Mouse (Mus musculus) lung, embryonic 14.5 days (tissue): ENCODE data around the gene Cd24a. TPM values are rescaled to one million over a fixed set of nuclear protein-coding genes. Genes with fewer than 3 reads are reported as not detected.
A peak's percentile ranks its signal among the peaks of the same experiment; 100 is the strongest.

Experiments
- ATAC-seq: fragments of 200-750 bp; cut with Nextera tagmentation; 2 replicates; pipeline ENCODE4 v1.8.0; 2017; ENCODE audit warnings: mild to moderate bottlenecking, moderate TSS enrichment, moderate library complexity; ENCODE audit not compliant: insufficient read depth
- DNase-seq: peaks from one replicate; pipeline ENCODE4 v3.0.0-alpha.2; 2015
- H3K27ac ChIP-seq: fragments of 300-500 bp; sonication (generic); 2 replicates; pipeline ENCODE4 v1.5.1; 2014; ENCODE audit warnings: low read depth, mild to moderate bottlenecking, moderate library complexity
- H3K27me3 ChIP-seq: fragments of 300-500 bp; sonication (generic); 2 replicates; pipeline ENCODE4 v1.6.1; 2014; ENCODE audit warnings: low read length, control low read depth; ENCODE audit not compliant: insufficient read depth
- H3K36me3 ChIP-seq: fragments of 300-500 bp; sonication (generic); 2 replicates; pipeline ENCODE4 v1.6.1; 2014; ENCODE audit warnings: control low read depth; ENCODE audit not compliant: insufficient read depth
- H3K4me1 ChIP-seq: fragments of 300-500 bp; sonication (generic); 2 replicates; pipeline ENCODE4 v1.6.1; 2014; ENCODE audit warnings: antibody characterized with exemption, control low read depth; ENCODE audit not compliant: insufficient read depth
- H3K4me2 ChIP-seq: fragments of 300-500 bp; sonication (generic); 2 replicates; pipeline ENCODE4 v1.6.1; 2014; ENCODE audit warnings: mild to moderate bottlenecking
- H3K4me3 ChIP-seq: fragments of 300-500 bp; sonication (generic); 2 replicates; pipeline ENCODE4 v1.5.1; 2014; ENCODE audit warnings: low read depth, low read length
- H3K9ac ChIP-seq: fragments of 300-500 bp; sonication (generic); 2 replicates; pipeline ENCODE4 v1.6.1; 2014
- H3K9me3 ChIP-seq: fragments of 300-500 bp; sonication (generic); 2 replicates; pipeline ENCODE4 v1.6.1; 2016; ENCODE audit warnings: low read depth, low read length, control low read depth
- CTCF ChIP-seq: IDR thresholded peaks from 2 replicates; pipeline ENCODE4 v1.5.1; 2016; ENCODE audit warnings: antibody characterized with exemption, low read depth
- WGBS: fragments of 180-500 bp; shearing (Covaris S2); extraction: QIAGEN DNeasy Blood & Tissue Kit; methylation state at CpG from one replicate; pipeline ENCODE4 v1.1.7; 2014; 5-methylcytosine and 5-hydroxymethylcytosine counted together
- polyA plus RNA-seq: library from polyadenylated mRNA; unstranded; fragments of >200 nt; fragmentation: Nextera tagmentation; extraction: Ambion mirVana; gene quantifications from 2 replicates; pipeline ENCODE4 v1.2.1, GENCODE M21; 2014

Cd24a gene
- polyA plus RNA-seq, 1 experiment from 2014 or later, result 262 TPM

- no peaks in the 10 kb centered on the region for H3K4me1 ChIP-seq
- H3K9me3 ChIP-seq, result 0 out of 2 replicates have a peak, but pooled peaks cover 1% of the 10 kb centered on the region
- TF ChIP-seq CTCF, result no peak
- peak overlapping the region; percentile 90 for H3K9ac ChIP-seq
- peak overlapping the region; percentile 95 for H3K4me2 ChIP-seq
- 37% methylated on average over 3 of the region's 3 CpGs for WGBS
- no peak for ATAC-seq
- peak; percentile 9 for DNase-seq
- H3K36me3 ChIP-seq, result peaks cover 23% of the 10 kb centered on the region
- no peaks in the 10 kb centered on the region for H3K27me3 ChIP-seq
- H3K4me3 ChIP-seq, result peak overlapping the region; percentile 70
- peak overlapping the region; percentile 98 for H3K27ac ChIP-seq
Observed at GRCm38 (mm10) chr10:43581260-43581659, 3.2 kb downstream of the Cd24a start.

GRCm38 (mm10) chr10:43584538-43584937 is 6.5 kb downstream of the Cd24a start:
- DNase-seq (no peak), ATAC-seq (no peak)
- Histone ChIP-seq H3K27me3 (no peaks in the 10 kb centered on the region), H3K9ac (no peak overlapping the region), H3K27ac (no peak overlapping the region), H3K4me1 (no peaks in the 10 kb centered on the region), H3K36me3 (peaks cover 23% of the 10 kb centered on the region), H3K4me3 (no peak overlapping the region), H3K4me2 (no peak overlapping the region), H3K9me3 (0 out of 2 replicates have a peak, but pooled peaks cover 3% of the 10 kb centered on the region)
- 87% methylated on average over 4 of the region's 4 CpGs for WGBS
- TF ChIP-seq CTCF, result no peak

- peaks cover 9% of the 10 kb centered on the region; the same call in 1 of the 2 replicates for H3K36me3 ChIP-seq
- ATAC-seq (no peak), DNase-seq (no peak)
- H3K4me2 ChIP-seq, result no peak overlapping the region
- WGBS, result 57% methylated on average over 8 of the region's 8 CpGs
- H3K27me3 ChIP-seq, result no peaks in the 10 kb centered on the region
- H3K4me1 ChIP-seq, result no peaks in the 10 kb centered on the region
- H3K27ac ChIP-seq, result no peak overlapping the region
- H3K9me3 ChIP-seq, result 0 out of 2 replicates have a peak, but pooled peaks cover 3% of the 10 kb centered on the region
- H3K9ac ChIP-seq, result no peak overlapping the region
- no peak overlapping the region for H3K4me3 ChIP-seq
- TF ChIP-seq CTCF, result no peak
Observed at GRCm38 (mm10) chr10:43588470-43589177, 10.5 kb downstream of the Cd24a start.

GRCm38 (mm10) chr10:43591477-43591876 is 13.4 kb downstream of the Cd24a start:
- H3K4me2 ChIP-seq, result no peak overlapping the region
- H3K36me3 ChIP-seq, result no peaks in the 10 kb centered on the region
- H3K27ac ChIP-seq, result no peak overlapping the region
- H3K9me3 ChIP-seq, result no peaks in the 10 kb centered on the region
- no peak for TF ChIP-seq CTCF
- no peak overlapping the region for H3K4me3 ChIP-seq
- no peak overlapping the region for H3K9ac ChIP-seq
- no peaks in the 10 kb centered on the region for H3K4me1 ChIP-seq
- no peaks in the 10 kb centered on the region for H3K27me3 ChIP-seq
- DNase-seq, result no peak
- ATAC-seq, result no peak
- WGBS, result 70% methylated on average over 10 of the region's 10 CpGs

- Histone ChIP-seq H3K27ac (no peak overlapping the region), H3K36me3 (no peaks in the 10 kb centered on the region), H3K9me3 (no peaks in the 10 kb centered on the region), H3K4me3 (no peak overlapping the region), H3K4me1 (no peaks in the 10 kb centered on the region), H3K9ac (no peak overlapping the region), H3K27me3 (no peaks in the 10 kb centered on the region), H3K4me2 (no peak overlapping the region)
- DNase-seq (no peak), ATAC-seq (no peak)
- TF ChIP-seq CTCF, result no peak
- 81% methylated on average over 5 of the region's 5 CpGs for WGBS
Observed at GRCm38 (mm10) chr10:43593182-43593581, 15.1 kb downstream of the Cd24a start.

GRCm38 (mm10) chr10:43594187-43594586 is 16.1 kb downstream of the Cd24a start:
- Histone ChIP-seq H3K27me3 (no peaks in the 10 kb centered on the region), H3K9ac (no peak overlapping the region), H3K27ac (no peak overlapping the region), H3K4me3 (no peak overlapping the region), H3K9me3 (no peaks in the 10 kb centered on the region), H3K36me3 (no peaks in the 10 kb centered on the region), H3K4me1 (no peaks in the 10 kb centered on the region), H3K4me2 (no peak overlapping the region)
- TF ChIP-seq CTCF, result no peak
- ATAC-seq (no peak), DNase-seq (no peak)
- 73% methylated on average over 2 of the region's 2 CpGs for WGBS

- H3K27me3 ChIP-seq, result no peaks in the 10 kb centered on the region
- WGBS, result 63% methylated on average over 3 of the region's 3 CpGs
- TF ChIP-seq CTCF, result no peak
- no peaks in the 10 kb centered on the region for H3K9me3 ChIP-seq
- DNase-seq (no peak), ATAC-seq (no peak)
- H3K9ac ChIP-seq, result no peak overlapping the region
- H3K4me3 ChIP-seq, result no peak overlapping the region
- H3K4me2 ChIP-seq, result no peak overlapping the region
- H3K36me3 ChIP-seq, result no peaks in the 10 kb centered on the region
- H3K27ac ChIP-seq, result no peak overlapping the region
- no peaks in the 10 kb centered on the region for H3K4me1 ChIP-seq
Observed at GRCm38 (mm10) chr10:43594894-43595293, 16.8 kb downstream of the Cd24a start.
